Mouse (Mus musculus): ENCODE measurements at regions not wholly inside any gene's neighbourhood (a gene's known extent, or its start where the extent isn't known, plus 50 kb on each side); places are given as distances from the start of the nearest gene placed in this dataset.

DNA sequence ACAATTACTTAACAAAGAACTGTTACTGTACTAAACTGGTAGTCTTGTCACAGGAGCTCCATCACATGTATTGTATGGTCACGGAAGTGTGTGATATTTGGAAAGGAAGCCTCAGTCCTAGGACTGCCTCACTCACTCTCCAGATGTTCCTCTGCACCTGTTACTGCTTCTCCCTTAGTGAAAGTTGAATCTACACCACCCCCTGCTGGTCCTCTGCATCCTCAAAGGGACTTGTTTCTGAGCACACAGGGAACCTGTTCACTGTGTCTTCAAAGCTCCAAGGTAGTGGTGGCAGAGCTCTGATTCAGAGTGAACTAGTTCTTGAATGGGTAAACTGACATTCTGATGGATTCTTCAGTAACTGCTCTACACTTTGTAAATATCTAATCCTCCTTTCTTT is 391.7 kb upstream of the Zfp386 start:
- TF ChIP-seq CTCF (IDR thresholded peaks at IDR 0.05; ENCODE audit: low read depth, low read length) (no peak), GATA1 (IDR thresholded peaks at IDR 0.05; ENCODE audit: borderline replicate concordance, low read length) (no peak)

All from G1E (cell line).